Mouse (Mus musculus) thymus, postnatal 14 days (tissue): ENCODE measurements at regions not wholly inside any gene's neighbourhood (a gene's known extent, or its start where the extent isn't known, plus 50 kb on each side); places are given as distances from the start of the nearest gene placed in this dataset.

Experiments used
- DNase-seq: peaks from one replicate; pipeline ENCODE4 v3.0.0; 2021

- DNase-seq = no peak
Observed at GRCm38 (mm10) chr14:47862556-47862955, 214.3 kb downstream of the Ktn1 start.

GRCm38 (mm10) chr14:47863067-47863466, 214.8 kb downstream of the Ktn1 start:
- no peak for DNase-seq

- no peak for DNase-seq
Observed at GRCm38 (mm10) chr14:47863701-47864100, 215.5 kb downstream of the Ktn1 start.

- no peak for DNase-seq
Observed at GRCm38 (mm10) chr14:47867017-47867416, 218.8 kb downstream of the Ktn1 start.

GRCm38 (mm10) chr14:47868258-47868780, 220.1 kb downstream of the Ktn1 start:
- no peak for DNase-seq

- DNase-seq = no peak
Observed at GRCm38 (mm10) chr14:47876585-47876984, 228.3 kb downstream of the Ktn1 start.

GRCm38 (mm10) chr14:47877167-47877566, 228.9 kb downstream of the Ktn1 start:
- DNase-seq = no peak

- no peak for DNase-seq
Observed at GRCm38 (mm10) chr14:47877771-47878443, 229.7 kb downstream of the Ktn1 start.

GRCm38 (mm10) chr14:47885326-47885725, 235.3 kb upstream of the Peli2 start:
- DNase-seq = no peak

GRCm38 (mm10) chr14:47890251-47891198, 230.1 kb upstream of the Peli2 start:
- DNase-seq = no peak

GRCm38 (mm10) chr14:47896581-47896980, 224.0 kb upstream of the Peli2 start:
- DNase-seq = no peak

- no peak for DNase-seq
Observed at GRCm38 (mm10) chr14:47897907-47898530, 222.6 kb upstream of the Peli2 start.

GRCm38 (mm10) chr14:47898605-47899004, 222.0 kb upstream of the Peli2 start:
- DNase-seq = no peak

- DNase-seq = no peak
Observed at GRCm38 (mm10) chr14:47905334-47905733, 215.3 kb upstream of the Peli2 start.

- no peak for DNase-seq
Observed at GRCm38 (mm10) chr14:47909129-47909528, 211.5 kb upstream of the Peli2 start.

GRCm38 (mm10) chr14:47910741-47911295, 209.8 kb upstream of the Peli2 start:
- no peak for DNase-seq

GRCm38 (mm10) chr14:47911546-47912545, 208.8 kb upstream of the Peli2 start:
- DNase-seq = no peak

GRCm38 (mm10) chr14:47915621-47916020, 205.0 kb upstream of the Peli2 start:
- DNase-seq = no peak

- DNase-seq = no peak
Observed at GRCm38 (mm10) chr14:47920638-47921347, 199.8 kb upstream of the Peli2 start.

GRCm38 (mm10) chr14:47921811-47922277, 198.8 kb upstream of the Peli2 start:
- DNase-seq = no peak

- DNase-seq = no peak
Observed at GRCm38 (mm10) chr14:47926416-47926815, 194.2 kb upstream of the Peli2 start.
